Mouse (Mus musculus) layer of hippocampus, adult 2 months (tissue): Measurements from ENCODE around the gene Tsc22d3. TPM values are rescaled to one million over a fixed set of nuclear protein-coding genes. Genes with fewer than 3 reads are reported as not detected.

Source experiments
- DNase-seq, 2 experiments: peaks; one replicate each; pipeline ENCODE4 v3.0.0; 2022; ENCODE audit warnings: low spot score in 2 of 2
- H3K27ac ChIP-seq: fragments of 200-600 bp; 2 replicates; pipeline ENCODE4 v1.8.1; 2022
- H3K4me3 ChIP-seq: fragments of 200-600 bp; 2 replicates; pipeline ENCODE4 v1.8.1; 2022; ENCODE audit warnings: mild to moderate bottlenecking
- CTCF ChIP-seq: fragments of 200-600 bp; conservative IDR thresholded peaks from 2 replicates; pipeline ENCODE4 v1.8.1; 2022; ENCODE audit warnings: antibody characterized with exemption, mild to moderate bottlenecking, moderate library complexity
- long read RNA-seq, 2 experiments: library from polyadenylated mRNA; stranded (forward); transcript quantifications; one replicate each; pipeline ENCODE4 v2.0.0; 2021; ENCODE audit warnings: borderline mapping rate in 2 of 2
- total RNA-seq, 2 experiments: library from RNA; stranded (reverse); gene quantifications; 2 replicates each; pipeline ENCODE4 v1.2.3; 2021

The Tsc22d3 gene
- 100 to 1,000 TPM; 101 to 111 TPM for total RNA-seq
- long read RNA-seq, experiment 1, transcript Tsc22d3-201 (3 exons, 1,974 nt): major isoform, 29 of 71 reads
- long read RNA-seq, experiment 1, transcript Tsc22d3-202 (3 exons, 1,790 nt): minor isoform, 27 of 71 reads
- long read RNA-seq, experiment 1, partial matches to known transcripts: 1 of 71 reads
- long read RNA-seq, experiment 1, other reads (novel, unspliced or antisense): 14 of 71 reads
- long read RNA-seq, experiment 2, transcript Tsc22d3-202 (3 exons, 1,790 nt): minor isoform, 31 of 119 reads
- long read RNA-seq, experiment 2, transcript Tsc22d3-201 (3 exons, 1,974 nt): major isoform, 66 of 119 reads
- long read RNA-seq, experiment 2, partial matches to known transcripts: 0 of 119 reads
- long read RNA-seq, experiment 2, other reads (novel, unspliced or antisense): 22 of 119 reads

GRCm38 (mm10) chrX:140600410-140601109 is at the start of gene Tsc22d3:
Gene Tsc22d3 (minus strand): TSS chrX:140600659.
- H3K4me3 ChIP-seq: peak within 1 kb of the TSS; percentile 46
- TF ChIP-seq CTCF: peak; percentile 77
- no peak within 1 kb of the TSS for H3K27ac ChIP-seq
- peak; percentile 32 to 55 for DNase-seq

- no peak overlapping the region for H3K4me3 ChIP-seq
- no peak overlapping the region for H3K27ac ChIP-seq
- DNase-seq: no peak
- peak; percentile 68 for TF ChIP-seq CTCF
These were observed 39.1 kb upstream of the Tsc22d3 start for GRCm38 (mm10) chrX:140639592-140639991.

- no peak overlapping the region for H3K27ac ChIP-seq
- no peak overlapping the region for H3K4me3 ChIP-seq
- TF ChIP-seq CTCF: no peak
These were observed 37.6 kb upstream of the Tsc22d3 start for GRCm38 (mm10) chrX:140638028-140638427.

GRCm38 (mm10) chrX:140624875-140625594 is 24.6 kb upstream of the Tsc22d3 start:
- no peak for TF ChIP-seq CTCF
- no peak for DNase-seq
- H3K27ac ChIP-seq: no peak overlapping the region
- H3K4me3 ChIP-seq: no peak overlapping the region

More at GRCm38 (mm10) chrX:140638028-140638427, 37.6 kb upstream of the Tsc22d3 start:
- DNase-seq: no peak

- no peak for DNase-seq
- TF ChIP-seq CTCF: no peak
- H3K4me3 ChIP-seq: no peak overlapping the region
- H3K27ac ChIP-seq: no peak overlapping the region
These were observed 9.5 kb upstream of the Tsc22d3 start for GRCm38 (mm10) chrX:140609938-140610337.

GRCm38 (mm10) chrX:140601884-140602283 is 1.4 kb upstream of the Tsc22d3 start:
- no peak overlapping the region for H3K27ac ChIP-seq
- TF ChIP-seq CTCF: no peak
- DNase-seq: no peak
- H3K4me3 ChIP-seq: no peak overlapping the region

- Histone ChIP-seq H3K27ac (no peak overlapping the region), H3K4me3 (no peak overlapping the region)
- DNase-seq: no peak
- TF ChIP-seq CTCF: no peak
These were observed 852 bp upstream of the Tsc22d3 start for GRCm38 (mm10) chrX:140601311-140601710.

- no peak for TF ChIP-seq CTCF
- no peak for DNase-seq
- Histone ChIP-seq H3K27ac (no peak overlapping the region), H3K4me3 (peak overlapping the region; percentile 46)
These were observed 674 bp downstream of the Tsc22d3 start for GRCm38 (mm10) chrX:140599561-140600409.

- H3K27ac ChIP-seq: no peak overlapping the region; the same call in 1 of the 2 replicates
- H3K4me3 ChIP-seq: peak overlapping the region; percentile 46
- TF ChIP-seq CTCF: no peak; the same call in 1 of the 2 replicates
- peak in 1 of 2 experiments; percentile 12 for DNase-seq
These were observed 1.5 kb downstream of the Tsc22d3 start for GRCm38 (mm10) chrX:140598850-140599560.

- Histone ChIP-seq H3K27ac (no peak overlapping the region), H3K4me3 (peak overlapping the region; percentile 46)
- no peak for DNase-seq
- peak; percentile 34 for TF ChIP-seq CTCF
These were observed 2.1 kb downstream of the Tsc22d3 start for GRCm38 (mm10) chrX:140598194-140598849.

- no peak for TF ChIP-seq CTCF
- Histone ChIP-seq H3K27ac (no peak overlapping the region), H3K4me3 (no peak overlapping the region)
- no peak for DNase-seq
These were observed 9.3 kb downstream of the Tsc22d3 start for GRCm38 (mm10) chrX:140591176-140591575.
